Mouse (Mus musculus) small intestine, adult 2 months (tissue): ENCODE measurements around the gene Gltpd2. TPM values are rescaled to one million over a fixed set of nuclear protein-coding genes. Genes with fewer than 3 reads are reported as not detected.
A peak's percentile ranks its signal among the peaks of the same experiment; 100 is the strongest.

ENCODE experiments used
- H3K27ac ChIP-seq: fragments of 200-500 bp; 2 replicates; pipeline ENCODE4 v1.5.1; 2012; ENCODE audit warnings: low read depth, low read length, control low read depth, inconsistent platforms; ENCODE audit not compliant: insufficient read depth
- H3K27me3 ChIP-seq: fragments of 200-500 bp; 2 replicates; pipeline ENCODE4 v1.6.1; 2012; ENCODE audit warnings: mild to moderate bottlenecking, moderate library complexity, low read length, inconsistent platforms; ENCODE audit not compliant: control insufficient read depth, insufficient read depth
- H3K36me3 ChIP-seq: fragments of 200-500 bp; 2 replicates; pipeline ENCODE4 v1.6.1; 2012; ENCODE audit warnings: mild to moderate bottlenecking, low read length, control low read depth, inconsistent platforms; ENCODE audit not compliant: control insufficient read depth, insufficient read depth
- H3K4me1 ChIP-seq: fragments of 200-500 bp; 2 replicates; pipeline ENCODE4 v1.6.1; 2012; ENCODE audit warnings: low read length, inconsistent platforms, mixed read lengths; ENCODE audit not compliant: control insufficient read depth, insufficient read depth, insufficient read length
- H3K4me3 ChIP-seq: fragments of 200-500 bp; 2 replicates; pipeline ENCODE4 v1.5.1; 2012; ENCODE audit warnings: low read depth, mild to moderate bottlenecking, control low read depth, inconsistent platforms, low read length, moderate library complexity
- CTCF ChIP-seq: fragments of 200-500 bp; IDR thresholded peaks from 2 replicates; pipeline ENCODE4 v1.5.1; 2012; ENCODE audit warnings: low read depth, mild to moderate bottlenecking, control low read depth, inconsistent platforms, low read length, moderate library complexity, mixed read lengths; ENCODE audit not compliant: insufficient replicate concordance, insufficient read length; ENCODE audit errors: extremely low read depth
- POLR2A ChIP-seq: fragments of 200-500 bp; IDR thresholded peaks from 2 replicates; pipeline ENCODE4 v1.6.1; 2012; ENCODE audit warnings: low read depth, mild to moderate bottlenecking, control low read depth, inconsistent platforms, low read length, moderate library complexity
- WGBS: fragments of 180-500 bp; shearing (Covaris S2); methylation state at CpG from one replicate; pipeline ENCODE4 v1.1.7; 2018; 5-methylcytosine and 5-hydroxymethylcytosine counted together
- polyA plus RNA-seq: library from polyadenylated mRNA; depleted of rRNA; stranded (reverse); fragments of >200 nt; gene quantifications from 2 replicates; pipeline ENCODE4 v1.2.3, GENCODE M21; 2012

Gene Gltpd2
- polyA plus RNA-seq, 1 experiment = 8.4 TPM

- Histone ChIP-seq H3K4me3 (peak overlapping the region; percentile 51), H3K27ac (peak overlapping the region; percentile 72), H3K36me3 (peaks cover 25% of the 10 kb centered on the region), H3K27me3 (no peaks in the 10 kb centered on the region), H3K4me1 (peaks cover 19% of the 10 kb centered on the region)
- WGBS = 13% methylated on average over 19 of the region's 19 CpGs
- TF ChIP-seq POLR2A (no peak), CTCF (peak; percentile 67)
Measured at GRCm38 (mm10) chr11:70509753-70510564, 9.0 kb upstream of the Gltpd2 start.

- WGBS = 85% methylated on average over 2 of the region's 2 CpGs
- Histone ChIP-seq H3K36me3 (peaks cover 25% of the 10 kb centered on the region), H3K4me3 (no peak overlapping the region), H3K27ac (no peak overlapping the region), H3K27me3 (no peaks in the 10 kb centered on the region), H3K4me1 (peaks cover 19% of the 10 kb centered on the region)
- TF ChIP-seq POLR2A (no peak), CTCF (no peak)
Measured at GRCm38 (mm10) chr11:70511242-70511641, 7.8 kb upstream of the Gltpd2 start.

GRCm38 (mm10) chr11:70511825-70512224 lies 7.2 kb upstream of the Gltpd2 start:
- H3K27ac ChIP-seq = no peak overlapping the region
- H3K4me3 ChIP-seq = no peak overlapping the region
- H3K36me3 ChIP-seq = peaks cover 25% of the 10 kb centered on the region
- no peak for TF ChIP-seq CTCF
- no peak for TF ChIP-seq POLR2A
- WGBS = 94% methylated on average over 7 of the region's 7 CpGs
- H3K4me1 ChIP-seq = peaks cover 19% of the 10 kb centered on the region
- no peaks in the 10 kb centered on the region for H3K27me3 ChIP-seq

GRCm38 (mm10) chr11:70512709-70513342 lies 6.2 kb upstream of the Gltpd2 start:
- 79% methylated on average over 7 of the region's 7 CpGs for WGBS
- Histone ChIP-seq H3K4me1 (peaks cover 17% of the 10 kb centered on the region), H3K27ac (no peak overlapping the region), H3K4me3 (no peak overlapping the region), H3K36me3 (peaks cover 22% of the 10 kb centered on the region), H3K27me3 (no peaks in the 10 kb centered on the region)
- TF ChIP-seq CTCF = no peak
- no peak for TF ChIP-seq POLR2A

- no peak overlapping the region for H3K27ac ChIP-seq
- no peaks in the 10 kb centered on the region for H3K27me3 ChIP-seq
- WGBS = 65% methylated on average over 11 of the region's 11 CpGs
- peaks cover 22% of the 10 kb centered on the region for H3K36me3 ChIP-seq
- H3K4me1 ChIP-seq = peaks cover 16% of the 10 kb centered on the region
- TF ChIP-seq CTCF (peak; percentile 21; the same call in 1 of the 2 replicates), POLR2A (no peak)
- H3K4me3 ChIP-seq = no peak overlapping the region
Measured at GRCm38 (mm10) chr11:70513520-70513919, 5.5 kb upstream of the Gltpd2 start.

GRCm38 (mm10) chr11:70514288-70514687 lies 4.7 kb upstream of the Gltpd2 start, which contains the start of gene Vmo1:
Vmo1 (minus strand) TSS chr11:70514616.
- Histone ChIP-seq H3K4me3 (no peak within 1 kb of the TSS), H3K36me3 (peaks cover 20% of the 10 kb centered on the region), H3K27ac (no peak within 1 kb of the TSS), H3K27me3 (no peaks in the 10 kb centered on the region), H3K4me1 (peaks cover 17% of the 10 kb centered on the region)
- TF ChIP-seq CTCF (no peak), POLR2A (no peak)
- WGBS = 94% methylated on average over 7 of the region's 7 CpGs

GRCm38 (mm10) chr11:70516352-70516751 lies 2.6 kb upstream of the Gltpd2 start:
- Histone ChIP-seq H3K4me1 (peaks cover 18% of the 10 kb centered on the region), H3K36me3 (peaks cover 6% of the 10 kb centered on the region; the same call in 1 of the 2 replicates), H3K27me3 (no peaks in the 10 kb centered on the region), H3K4me3 (no peak overlapping the region), H3K27ac (no peak overlapping the region)
- 28% methylated on average over 2 of the region's 2 CpGs for WGBS
- no peak for TF ChIP-seq POLR2A
- no peak for TF ChIP-seq CTCF
